Mouse (Mus musculus) E14TG2a.4 (cell line): ENCODE measurements at regions not wholly inside any gene's neighbourhood (a gene's known extent, or its start where the extent isn't known, plus 50 kb on each side); places are given as distances from the start of the nearest gene placed in this dataset.

Experiments used
- CTCF ChIP-seq: conservative IDR thresholded peaks from 2 replicates; pipeline ENCODE4 v1.5.1; 2014; ENCODE audit warnings: low read length
- NANOG ChIP-seq: IDR thresholded peaks from 2 replicates; pipeline ENCODE4 v1.6.1; 2014; ENCODE audit warnings: borderline replicate concordance, low read length, mixed read lengths
- POU5F1 ChIP-seq: IDR thresholded peaks from 2 replicates; pipeline ENCODE4 v1.6.1; 2014; ENCODE audit warnings: low read length, borderline replicate concordance

- TF ChIP-seq CTCF: no peak
- TF ChIP-seq POU5F1: no peak
- TF ChIP-seq NANOG: no peak
Measured at GRCm38 (mm10) chr7:36309761-36310605, 387.9 kb upstream of the Tshz3 start.
